Mouse (Mus musculus) embryonic fibroblast, embryonic 13.5 days (primary cell): ENCODE results near the gene Spa17. TPM values are rescaled to one million over a fixed set of nuclear protein-coding genes. Genes with fewer than 3 reads are reported as not detected.

Experiments used
- H3K27ac ChIP-seq: 2 replicates; pipeline ENCODE4 v1.5.1; 2012; ENCODE audit warnings: low read length, control low read depth, inconsistent platforms; ENCODE audit not compliant: insufficient read depth
- H3K4me1 ChIP-seq: 2 replicates; pipeline ENCODE4 v1.6.1; 2011; ENCODE audit warnings: low read length; ENCODE audit not compliant: control insufficient read depth, insufficient read depth
- H3K4me3 ChIP-seq: 2 replicates; pipeline ENCODE4 v1.5.1; 2011; ENCODE audit warnings: mild to moderate bottlenecking, control low read depth, low read length; ENCODE audit not compliant: insufficient read depth
- CTCF ChIP-seq: IDR thresholded peaks from 2 replicates; pipeline ENCODE4 v1.5.1; 2011; ENCODE audit warnings: mild to moderate bottlenecking, control low read depth, low read length, moderate library complexity, borderline replicate concordance; ENCODE audit not compliant: insufficient read depth
- POLR2A ChIP-seq: IDR thresholded peaks from 2 replicates; pipeline ENCODE4 v1.6.1; 2011; ENCODE audit warnings: low read depth, mild to moderate bottlenecking, control low read depth, low read length, moderate library complexity
- polyA plus RNA-seq: library from polyadenylated mRNA; stranded (reverse); fragments of >200 nt; gene quantifications from 2 replicates; pipeline ENCODE4 v1.2.4, GENCODE M21; 2011; ENCODE audit warnings: low read depth; ENCODE audit not compliant: missing spikeins, insufficient read length

Gene Spa17
- 2.5 and 3.5 TPM in 2 replicates for polyA plus RNA-seq

- Histone ChIP-seq H3K27ac (no peak within 1 kb of the TSS), H3K4me1 (no peaks in the 10 kb centered on the region; the same call in 1 of the 2 replicates), H3K4me3 (peak within 1 kb of the TSS; percentile 94)
- TF ChIP-seq POLR2A (peak; percentile 38), CTCF (no peak)
Measured at GRCm38 (mm10) chr9:37613182-37613910, at the start of gene Spa17. TSS of gene Spa17 (minus strand) at chr9:37613722.

DNA sequence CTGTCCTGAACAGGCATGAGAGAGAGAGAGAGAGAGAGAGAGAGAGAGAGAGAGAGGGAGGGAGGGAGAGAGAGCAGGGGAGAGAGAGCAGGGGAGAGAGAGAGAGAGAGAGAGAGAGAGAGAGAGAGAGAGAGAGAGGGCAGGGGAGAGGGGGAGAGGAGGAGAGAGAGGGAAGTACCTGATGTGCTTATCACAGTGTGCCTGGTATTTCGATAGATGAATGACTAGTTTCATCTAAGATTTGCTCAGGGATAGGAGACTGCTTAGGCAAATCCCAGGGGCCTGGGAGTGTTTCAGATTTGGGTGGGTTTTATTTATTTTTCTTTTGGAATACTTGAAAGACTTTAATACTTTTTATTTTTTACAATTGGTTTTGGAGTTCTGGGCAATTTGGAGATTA, 49.7 kb upstream of the Spa17 start:
- H3K4me3 ChIP-seq: no peak overlapping the region
- TF ChIP-seq CTCF (no peak), POLR2A (no peak)
- no peak overlapping the region for H3K27ac ChIP-seq
- no peaks in the 10 kb centered on the region for H3K4me1 ChIP-seq

DNA sequence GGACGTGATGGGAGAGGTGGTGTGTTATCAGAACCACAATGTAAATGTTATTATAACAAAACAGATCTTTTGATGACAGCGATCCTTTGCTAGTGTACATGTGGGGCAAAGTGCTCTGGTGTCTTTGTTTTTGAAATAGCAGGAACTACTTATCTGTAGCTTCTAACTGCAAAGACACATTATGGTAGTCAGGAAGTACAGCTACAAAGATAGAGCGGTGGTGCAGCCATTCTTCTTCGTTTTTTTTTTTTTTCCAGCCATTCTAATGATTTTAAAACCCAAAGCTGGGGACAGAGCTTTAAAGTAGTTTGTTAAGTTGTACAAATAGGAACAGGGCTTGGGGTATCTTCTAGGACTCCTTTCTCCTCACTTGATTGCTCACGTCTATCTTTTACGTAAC, 45.9 kb upstream of the Spa17 start:
- no peak overlapping the region for H3K27ac ChIP-seq
- H3K4me3 ChIP-seq: no peak overlapping the region
- H3K4me1 ChIP-seq: no peaks in the 10 kb centered on the region
- no peak for TF ChIP-seq POLR2A
- no peak for TF ChIP-seq CTCF

- peak within 1 kb of the TSS; percentile 69 for H3K4me3 ChIP-seq
- TF ChIP-seq POLR2A: peak; percentile 86
- TF ChIP-seq CTCF: no peak
- H3K27ac ChIP-seq: peak within 1 kb of the TSS; percentile 81
- H3K4me1 ChIP-seq: no peaks in the 10 kb centered on the region
Measured at GRCm38 (mm10) chr9:37656931-37657481, 43.5 kb upstream of the Spa17 start, which contains the start of gene Tbrg1. TSS of gene Tbrg1 (minus strand) at chr9:37657312.

GRCm38 (mm10) chr9:37656439-37656881, 42.9 kb upstream of the Spa17 start:
- TF ChIP-seq POLR2A: no peak
- TF ChIP-seq CTCF: no peak
- no peaks in the 10 kb centered on the region for H3K4me1 ChIP-seq

DNA sequence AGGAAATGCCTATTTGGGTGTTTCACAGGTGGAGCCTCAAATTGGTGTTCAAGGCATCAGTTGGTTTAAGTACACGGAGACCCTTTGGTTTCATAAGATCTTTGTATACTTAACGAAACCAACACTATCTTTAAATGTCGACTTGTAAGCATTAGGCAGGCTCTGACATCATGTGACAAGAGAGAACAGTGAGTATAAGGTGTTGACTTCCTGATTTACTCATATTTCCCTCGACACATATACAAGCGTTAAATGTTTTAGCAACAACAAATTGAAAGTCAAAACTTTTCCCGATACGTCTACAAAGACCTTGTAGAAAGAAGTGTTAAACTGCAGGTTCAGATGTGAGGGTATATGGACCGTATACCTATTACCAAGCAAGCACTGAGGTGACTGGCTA, 42.4 kb upstream of the Spa17 start:
- no peak for TF ChIP-seq CTCF
- no peak for TF ChIP-seq POLR2A
- no peaks in the 10 kb centered on the region for H3K4me1 ChIP-seq
- no peak overlapping the region for H3K27ac ChIP-seq
- H3K4me3 ChIP-seq: peak overlapping the region; percentile 69

More at GRCm38 (mm10) chr9:37656439-37656881, 42.9 kb upstream of the Spa17 start:
- Histone ChIP-seq H3K27ac (peak overlapping the region; percentile 81), H3K4me3 (peak overlapping the region; percentile 69)

DNA sequence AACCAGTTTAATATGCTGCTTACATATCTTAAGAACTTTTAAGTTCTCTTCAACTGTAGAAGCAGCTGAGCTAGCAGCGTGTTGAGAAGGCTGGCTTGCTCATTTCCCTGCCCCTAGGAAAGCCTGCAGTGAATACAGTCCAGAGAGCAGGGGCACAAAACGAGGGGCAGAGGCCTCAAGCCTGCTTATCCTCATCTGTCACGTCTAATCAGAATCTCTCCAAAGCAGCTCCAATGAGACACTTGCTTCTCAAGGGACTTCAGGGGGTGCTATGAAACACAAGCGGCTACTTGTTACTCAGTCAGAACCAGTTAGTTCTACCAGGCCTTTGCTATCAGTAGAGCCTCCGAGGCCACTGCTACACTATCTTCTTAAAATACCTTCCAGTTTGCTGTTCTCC, 40.3 kb upstream of the Spa17 start:
- H3K4me3 ChIP-seq: no peak overlapping the region
- no peak overlapping the region for H3K27ac ChIP-seq
- H3K4me1 ChIP-seq: no peaks in the 10 kb centered on the region
- TF ChIP-seq CTCF: no peak
- no peak for TF ChIP-seq POLR2A

DNA sequence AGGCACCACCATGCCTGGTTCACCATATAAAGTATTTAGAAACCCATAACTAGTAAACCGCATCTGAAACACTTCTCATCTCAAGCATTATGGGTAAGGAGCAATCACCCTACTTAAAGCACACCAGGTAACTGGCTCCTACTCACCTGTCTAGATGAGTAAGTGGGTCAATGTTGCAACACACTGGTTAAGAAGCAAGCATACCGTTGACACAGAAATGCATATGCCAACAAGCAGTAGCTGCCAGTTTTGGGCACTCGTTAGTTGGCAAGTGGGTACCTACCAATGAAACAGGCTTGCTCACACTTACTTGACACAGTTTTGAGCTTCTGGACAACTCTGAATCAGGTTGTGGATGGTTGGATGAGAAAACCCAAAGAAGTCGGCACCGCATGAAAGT, 37.1 kb upstream of the Spa17 start:
- H3K4me1 ChIP-seq: no peaks in the 10 kb centered on the region
- TF ChIP-seq CTCF (no peak), POLR2A (no peak)
- no peak overlapping the region for H3K27ac ChIP-seq
- no peak overlapping the region for H3K4me3 ChIP-seq

GRCm38 (mm10) chr9:37646246-37646645, 32.7 kb upstream of the Spa17 start:
- no peak overlapping the region for H3K27ac ChIP-seq
- no peak overlapping the region for H3K4me3 ChIP-seq
- no peaks in the 10 kb centered on the region for H3K4me1 ChIP-seq
- TF ChIP-seq POLR2A: no peak
- TF ChIP-seq CTCF: no peak

- Histone ChIP-seq H3K4me3 (no peak overlapping the region), H3K4me1 (peaks cover 6% of the 10 kb centered on the region; the same call in 1 of the 2 replicates), H3K27ac (no peak overlapping the region)
- TF ChIP-seq CTCF (no peak), POLR2A (no peak)
Measured at GRCm38 (mm10) chr9:37638721-37639120, 25.2 kb upstream of the Spa17 start.

DNA sequence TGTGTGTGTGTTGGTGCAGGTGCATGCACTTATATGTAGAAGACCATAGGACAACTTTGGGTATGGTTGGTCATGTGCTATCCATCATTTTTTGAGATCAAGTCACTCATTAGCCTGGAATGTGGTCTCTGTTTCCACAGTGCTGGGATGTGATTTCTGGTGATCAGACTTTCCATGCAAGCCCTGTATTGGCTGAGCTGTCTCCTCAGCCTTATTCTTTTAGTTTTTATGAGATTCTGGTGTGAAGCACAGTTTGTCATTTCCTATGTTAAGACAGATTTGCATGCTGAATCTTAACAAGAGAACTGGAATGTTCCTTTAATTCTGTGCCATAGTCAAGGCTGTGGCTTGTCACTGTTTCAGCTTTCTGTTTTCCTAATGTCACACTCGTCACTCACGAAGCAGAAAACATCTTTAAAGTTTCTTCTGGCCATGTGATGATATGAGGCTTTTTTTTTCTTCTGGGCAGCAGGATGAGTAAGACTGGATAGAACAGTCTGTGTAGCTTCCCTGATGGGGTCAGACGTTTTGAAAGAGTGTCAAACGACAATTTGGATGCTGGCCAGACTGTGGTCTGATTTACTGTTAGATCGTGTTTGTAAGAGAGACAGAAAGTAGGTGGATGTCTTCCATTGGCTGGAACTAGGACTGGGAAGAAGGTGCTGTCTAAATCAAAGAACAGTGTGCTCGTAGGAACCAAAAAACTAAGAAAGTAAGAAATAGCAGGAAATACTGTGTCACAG, 23.4 kb upstream of the Spa17 start:
- TF ChIP-seq CTCF (no peak), POLR2A (no peak)
- no peak overlapping the region for H3K4me3 ChIP-seq
- H3K4me1 ChIP-seq: peaks cover 6% of the 10 kb centered on the region; the same call in 1 of the 2 replicates
- 0 out of 2 replicates have a peak overlapping the region, but pooled peaks have one; percentile 42 for H3K27ac ChIP-seq
